Mouse (Mus musculus) heart, embryonic 12.5 days (tissue): ENCODE results near the gene Rgs10. TPM values are rescaled to one million over a fixed set of nuclear protein-coding genes. Genes with fewer than 3 reads are reported as not detected.

Experiments
- ATAC-seq: fragments of 200-750 bp; cut with Nextera tagmentation; 2 replicates; pipeline ENCODE4 v1.8.0; 2017; ENCODE audit warnings: moderate TSS enrichment, moderate library complexity; ENCODE audit not compliant: insufficient number of reproducible peaks, low FRiP score
- H3K27ac ChIP-seq: fragments of 300-500 bp; sonication (generic); 2 replicates; pipeline ENCODE4 v1.5.1; 2016; ENCODE audit warnings: mild to moderate bottlenecking, moderate library complexity; ENCODE audit not compliant: poor library complexity, severe bottlenecking
- H3K27me3 ChIP-seq: fragments of 300-500 bp; sonication (generic); replicated peaks from 2 replicates; pipeline ENCODE4 v1.6.1; 2016; ENCODE audit warnings: mild to moderate bottlenecking, moderate library complexity
- H3K36me3 ChIP-seq: fragments of 300-500 bp; sonication (generic); 2 replicates; pipeline ENCODE4 v1.6.1; 2016; ENCODE audit warnings: mild to moderate bottlenecking, moderate library complexity
- H3K4me1 ChIP-seq: fragments of 300-500 bp; sonication (generic); replicated peaks from 2 replicates; pipeline ENCODE4 v1.6.1; 2016; ENCODE audit warnings: mild to moderate bottlenecking
- H3K4me2 ChIP-seq: fragments of 300-500 bp; sonication (generic); 2 replicates; pipeline ENCODE4 v1.6.1; 2016; ENCODE audit warnings: mild to moderate bottlenecking, moderate library complexity
- H3K4me3 ChIP-seq: fragments of 300-500 bp; sonication (generic); 2 replicates; pipeline ENCODE4 v1.5.1; 2016; ENCODE audit warnings: mild to moderate bottlenecking
- H3K9ac ChIP-seq: fragments of 300-500 bp; sonication (generic); 2 replicates; pipeline ENCODE4 v1.6.1; 2016; ENCODE audit warnings: mild to moderate bottlenecking, moderate library complexity
- H3K9me3 ChIP-seq: fragments of 300-500 bp; sonication (generic); replicated peaks from 2 replicates; pipeline ENCODE4 v1.6.1; 2016; ENCODE audit warnings: mild to moderate bottlenecking, moderate library complexity
- WGBS: fragments of 180-500 bp; shearing (Covaris S2); methylation state at CpG from one replicate; pipeline ENCODE4 v1.1.7; 2016; 5-methylcytosine and 5-hydroxymethylcytosine counted together
- polyA plus RNA-seq: library from polyadenylated mRNA; unstranded; fragments of >200 nt; fragmentation: Nextera tagmentation; extraction: Ambion mirVana; gene quantifications from 2 replicates; pipeline ENCODE4 v1.2.1, GENCODE M21; 2016

Gene Rgs10
- polyA plus RNA-seq, 1 experiment from 2014 or later: 13.3 TPM

DNA sequence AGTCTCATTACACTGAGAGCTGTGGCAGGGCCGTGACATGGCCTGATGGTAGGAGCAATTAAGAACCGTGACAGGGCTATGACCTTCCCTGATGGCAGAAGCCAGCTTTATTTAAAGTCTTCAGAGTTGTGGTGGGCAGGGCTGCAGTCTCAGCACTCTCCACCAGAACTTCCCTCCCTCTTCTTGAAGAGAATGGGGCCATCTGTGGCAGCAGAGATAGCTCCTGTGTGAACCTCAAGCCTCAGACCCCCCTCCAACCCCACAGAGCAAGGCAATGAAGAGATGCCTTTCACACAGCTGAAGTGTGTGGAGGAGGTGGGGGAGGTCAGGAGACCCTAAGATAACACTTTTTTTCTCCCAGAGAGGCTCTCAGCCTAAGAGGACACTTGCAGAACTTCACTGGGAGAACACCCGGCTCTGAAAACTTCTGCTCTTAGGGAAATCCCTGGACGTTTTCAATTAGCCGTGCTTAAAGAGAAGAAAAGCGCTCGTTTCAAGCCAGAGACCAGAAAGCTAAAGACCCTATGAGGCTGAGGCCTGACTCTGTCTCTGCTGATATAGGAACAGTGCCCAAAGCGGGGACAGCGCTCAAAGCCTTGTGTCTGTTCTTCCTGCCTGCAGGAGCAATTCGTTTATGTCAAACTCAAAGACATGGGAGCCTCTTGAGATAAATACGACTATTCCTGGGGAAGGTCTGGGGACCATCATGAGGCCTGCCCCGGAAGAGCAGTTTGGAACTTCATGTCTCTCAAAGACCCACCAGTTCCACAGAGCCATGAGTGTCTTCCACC, 27.1 kb downstream of the Rgs10 start:
- Histone ChIP-seq H3K27ac (peak overlapping the region; percentile 30; the same call in 1 of the 2 replicates), H3K4me3 (no peak overlapping the region), H3K9ac (no peak overlapping the region), H3K36me3 (no peaks in the 10 kb centered on the region), H3K4me1 (peaks cover 58% of the 10 kb centered on the region), H3K9me3 (no peaks in the 10 kb centered on the region), H3K27me3 (no peaks in the 10 kb centered on the region), H3K4me2 (0 out of 2 replicates have a peak overlapping the region, but pooled peaks have one; percentile 26)
- 15% methylated on average over 12 of the region's 12 CpGs for WGBS
- no peak for ATAC-seq

DNA sequence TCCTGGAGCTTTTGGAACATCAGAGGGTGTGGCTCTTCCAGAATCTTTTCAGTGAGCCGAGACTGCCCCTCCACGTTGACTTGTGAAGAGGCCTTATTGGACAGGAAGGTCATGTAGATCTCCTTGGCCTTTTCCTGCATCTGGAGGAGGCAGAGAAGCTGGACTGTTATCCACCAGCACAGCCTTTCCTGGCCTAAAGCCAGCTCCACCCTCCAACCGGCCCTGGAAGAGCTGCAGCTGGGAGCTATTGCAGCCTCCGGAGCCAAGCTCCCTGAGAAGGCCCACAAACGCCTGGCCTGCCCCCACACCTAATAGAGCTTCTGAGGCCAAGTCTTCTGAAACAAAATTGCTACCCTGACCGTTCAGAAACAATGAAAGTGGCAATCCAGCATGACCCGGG, 29.6 kb downstream of the Rgs10 start:
- peak overlapping the region; percentile 62 for H3K27ac ChIP-seq
- WGBS: 19% methylated on average over 7 of the region's 7 CpGs
- H3K9ac ChIP-seq: 0 out of 2 replicates have a peak overlapping the region, but pooled peaks have one; percentile 37

GRCm38 (mm10) chr7:128383726-128384463, 34.7 kb downstream of the Rgs10 start:
- Histone ChIP-seq H3K4me3 (no peak overlapping the region), H3K4me2 (0 out of 2 replicates have a peak overlapping the region, but pooled peaks have one; percentile 10), H3K27me3 (no peaks in the 10 kb centered on the region), H3K36me3 (no peaks in the 10 kb centered on the region), H3K9ac (no peak overlapping the region), H3K27ac (no peak overlapping the region), H3K4me1 (peaks cover 16% of the 10 kb centered on the region), H3K9me3 (no peaks in the 10 kb centered on the region)
- ATAC-seq: no peak
- 53% methylated on average over 10 of the region's 10 CpGs for WGBS

More for the DNA sequence above, 29.6 kb downstream of the Rgs10 start:
- ATAC-seq: peak; percentile 79
- Histone ChIP-seq H3K4me1 (peaks cover 54% of the 10 kb centered on the region), H3K4me3 (no peak overlapping the region), H3K9me3 (no peaks in the 10 kb centered on the region), H3K4me2 (no peak overlapping the region), H3K36me3 (no peaks in the 10 kb centered on the region), H3K27me3 (no peaks in the 10 kb centered on the region)

- 0 out of 2 replicates have a peak overlapping the region, but pooled peaks have one; percentile 10 for H3K4me2 ChIP-seq
- no peaks in the 10 kb centered on the region for H3K36me3 ChIP-seq
- 79% methylated on average over 7 of the region's 7 CpGs for WGBS
- no peak overlapping the region for H3K27ac ChIP-seq
- ATAC-seq: no peak
- H3K27me3 ChIP-seq: no peaks in the 10 kb centered on the region
- no peak overlapping the region for H3K4me3 ChIP-seq
- H3K4me1 ChIP-seq: peaks cover 11% of the 10 kb centered on the region
- no peaks in the 10 kb centered on the region for H3K9me3 ChIP-seq
- H3K9ac ChIP-seq: no peak overlapping the region
These were observed 35.3 kb downstream of the Rgs10 start for GRCm38 (mm10) chr7:128383189-128383725.

- Histone ChIP-seq H3K4me2 (no peak overlapping the region), H3K27ac (no peak overlapping the region), H3K4me1 (peaks cover 11% of the 10 kb centered on the region), H3K9ac (no peak overlapping the region), H3K9me3 (no peaks in the 10 kb centered on the region), H3K36me3 (no peaks in the 10 kb centered on the region), H3K27me3 (no peaks in the 10 kb centered on the region), H3K4me3 (no peak overlapping the region)
- 93% methylated on average over 6 of the region's 6 CpGs for WGBS
- no peak for ATAC-seq
These were observed 36.1 kb downstream of the Rgs10 start for GRCm38 (mm10) chr7:128382527-128382860.

GRCm38 (mm10) chr7:128381811-128382526, 36.6 kb downstream of the Rgs10 start:
- WGBS: 61% methylated on average over 14 of the region's 14 CpGs
- ATAC-seq: no peak
- Histone ChIP-seq H3K4me3 (no peak overlapping the region), H3K27ac (no peak overlapping the region), H3K4me2 (no peak overlapping the region), H3K27me3 (no peaks in the 10 kb centered on the region), H3K9ac (no peak overlapping the region), H3K9me3 (no peaks in the 10 kb centered on the region), H3K4me1 (peaks cover 11% of the 10 kb centered on the region), H3K36me3 (no peaks in the 10 kb centered on the region)

DNA sequence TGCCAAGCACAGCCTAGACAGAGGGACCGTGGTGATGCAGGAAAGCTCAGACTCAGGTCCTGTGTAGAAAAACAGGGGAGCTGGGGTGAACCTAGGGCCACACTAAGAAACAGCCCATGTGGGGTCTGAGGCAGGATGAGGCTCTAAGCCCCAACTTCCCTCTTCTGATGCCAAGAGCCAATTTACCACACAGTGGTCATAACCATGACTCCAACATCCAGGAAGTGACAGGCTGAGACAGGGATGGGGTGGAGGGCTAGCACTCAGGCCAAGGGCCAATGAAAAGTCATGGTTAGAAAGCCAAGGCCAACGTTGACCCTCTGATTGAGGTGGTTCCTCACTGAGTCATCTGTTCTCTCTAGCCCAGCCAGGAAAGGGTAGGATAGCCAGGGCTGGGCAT, 37.6 kb downstream of the Rgs10 start:
- Histone ChIP-seq H3K9ac (no peak overlapping the region), H3K36me3 (no peaks in the 10 kb centered on the region), H3K4me1 (peaks cover 11% of the 10 kb centered on the region), H3K9me3 (no peaks in the 10 kb centered on the region), H3K27ac (no peak overlapping the region), H3K4me3 (no peak overlapping the region), H3K4me2 (no peak overlapping the region), H3K27me3 (no peaks in the 10 kb centered on the region)
- ATAC-seq: no peak
- WGBS: 79% methylated on average over 2 of the region's 2 CpGs

DNA sequence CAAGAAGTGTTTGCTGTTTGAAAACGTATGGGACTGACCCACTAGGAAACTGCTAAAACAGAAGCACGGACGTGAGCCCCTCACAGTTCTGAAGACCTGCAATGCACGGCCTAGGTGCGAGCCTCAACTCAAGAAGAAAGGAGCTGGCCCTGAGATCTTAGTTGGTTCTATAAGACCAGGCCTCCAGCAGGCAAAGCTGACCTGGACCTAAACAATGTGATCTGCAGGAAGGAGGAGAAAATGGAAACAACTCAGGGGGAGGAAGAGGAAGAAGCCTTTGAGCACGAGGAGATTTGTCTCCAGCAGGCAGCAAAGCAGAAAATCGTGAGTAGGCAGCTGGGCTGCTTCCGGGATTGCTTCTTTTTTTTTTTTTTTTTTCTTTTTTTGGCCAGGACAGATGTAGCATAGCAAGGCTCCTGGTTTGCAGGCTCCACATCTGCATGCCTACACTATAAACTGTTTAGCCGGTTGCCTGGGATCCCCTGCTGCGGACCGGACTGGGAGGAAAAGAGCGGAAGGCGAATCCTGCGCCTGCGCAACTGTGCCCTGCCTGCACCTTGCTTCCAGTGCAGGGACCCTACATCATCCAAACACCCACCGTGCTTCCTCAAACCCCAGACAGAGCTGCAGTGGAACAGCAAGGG, 39.3 kb downstream of the Rgs10 start:
- H3K27ac ChIP-seq: no peak overlapping the region
- WGBS: 58% methylated on average over 16 of the region's 16 CpGs
- H3K9me3 ChIP-seq: no peaks in the 10 kb centered on the region
- H3K27me3 ChIP-seq: no peaks in the 10 kb centered on the region
- H3K36me3 ChIP-seq: no peaks in the 10 kb centered on the region
- no peak for ATAC-seq
- H3K4me2 ChIP-seq: no peak overlapping the region
- H3K4me1 ChIP-seq: peaks cover 11% of the 10 kb centered on the region
- H3K4me3 ChIP-seq: no peak overlapping the region
- H3K9ac ChIP-seq: no peak overlapping the region

DNA sequence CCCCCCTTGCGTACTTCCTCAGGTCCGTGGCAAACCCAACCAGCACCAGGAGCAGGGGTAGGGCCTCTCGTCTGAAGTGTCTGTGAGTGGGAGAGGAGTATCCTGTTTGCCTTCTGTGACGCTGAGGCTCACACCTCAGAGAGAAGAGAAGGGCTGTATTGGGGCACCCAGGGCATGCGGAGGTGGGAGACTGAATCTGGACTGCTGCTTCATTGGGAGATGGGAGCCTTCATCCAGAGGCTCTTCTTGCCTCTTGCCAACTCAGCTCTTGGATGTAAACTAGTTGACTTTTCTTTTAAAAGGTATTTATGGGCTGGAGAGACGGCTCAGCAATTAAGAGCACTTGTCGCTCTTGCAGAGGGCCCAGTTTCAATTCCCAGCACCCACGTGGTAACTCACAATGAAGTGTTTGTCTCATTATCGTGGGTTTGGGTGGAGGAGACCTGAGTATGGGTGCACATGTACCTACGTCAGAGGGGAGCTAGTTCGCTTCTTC, 42.3 kb downstream of the Rgs10 start:
- 0 out of 2 replicates have a peak, but pooled peaks cover 3% of the 10 kb centered on the region for H3K9me3 ChIP-seq
- no peak overlapping the region for H3K4me2 ChIP-seq
- H3K27me3 ChIP-seq: no peaks in the 10 kb centered on the region
- H3K9ac ChIP-seq: no peak overlapping the region
- no peak for ATAC-seq
- peaks cover 4% of the 10 kb centered on the region; the same call in 1 of the 2 replicates for H3K36me3 ChIP-seq
- WGBS: 80% methylated on average over 11 of the region's 11 CpGs
- peaks cover 4% of the 10 kb centered on the region; the same call in 1 of the 2 replicates for H3K4me1 ChIP-seq
- H3K27ac ChIP-seq: no peak overlapping the region
- no peak overlapping the region for H3K4me3 ChIP-seq

- no peak for ATAC-seq
- H3K9me3 ChIP-seq: 0 out of 2 replicates have a peak, but pooled peaks cover 3% of the 10 kb centered on the region
- H3K27me3 ChIP-seq: no peaks in the 10 kb centered on the region
- no peak overlapping the region for H3K9ac ChIP-seq
- no peak overlapping the region for H3K4me3 ChIP-seq
- H3K4me1 ChIP-seq: no peaks in the 10 kb centered on the region; the same call in 1 of the 2 replicates
- peaks cover 4% of the 10 kb centered on the region; the same call in 1 of the 2 replicates for H3K36me3 ChIP-seq
- 90% methylated on average over 11 of the region's 11 CpGs for WGBS
- no peak overlapping the region for H3K27ac ChIP-seq
- no peak overlapping the region for H3K4me2 ChIP-seq
These were observed 44.4 kb downstream of the Rgs10 start for GRCm38 (mm10) chr7:128374156-128374555.
